ENCODE assay signal across 17 mouse cellular contexts in the genomic region with DNA sequence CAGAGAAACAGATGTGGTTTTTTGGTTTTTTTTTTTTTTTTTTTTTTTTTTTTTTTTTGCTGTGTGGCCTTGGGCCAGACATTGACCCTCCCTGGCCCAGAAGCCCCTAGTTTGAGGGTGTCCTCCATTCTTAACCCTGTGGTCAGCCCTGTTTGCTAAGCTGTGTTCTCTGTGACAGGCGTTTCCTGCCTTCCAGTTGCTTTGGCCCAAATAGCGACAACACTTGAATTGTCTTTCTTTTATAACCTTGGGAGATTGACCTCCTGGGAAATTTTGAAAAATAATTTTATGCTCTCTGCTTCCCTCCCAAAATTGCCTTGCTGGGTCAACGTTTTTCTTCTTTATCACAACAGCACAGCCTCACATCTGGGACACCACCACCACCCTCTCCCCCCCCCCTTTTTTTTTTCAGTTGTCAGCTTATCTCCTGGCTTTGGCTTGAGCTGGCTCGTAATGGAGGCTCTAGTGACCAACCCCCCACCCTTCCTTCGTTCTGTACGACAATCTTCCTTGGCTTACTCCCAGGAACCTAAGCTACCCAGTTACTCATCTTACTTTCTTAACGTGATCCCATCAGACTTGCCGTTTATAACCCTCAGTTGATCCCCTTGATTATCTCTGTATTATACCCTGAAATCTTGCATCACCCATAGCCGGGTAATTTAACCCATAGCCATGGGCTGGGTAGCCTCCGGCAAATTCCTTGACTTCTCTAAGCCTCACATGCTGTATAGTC. TPM values are rescaled to one million over a fixed set of nuclear protein-coding genes. Genes with fewer than 3 reads are reported as not detected.
DNase-seq lines count a peak whose midpoint lies in the region; ATAC-seq and TF ChIP-seq lines count a peak whose summit lies in the region.
"Had no signal": no experiment of that assay in that cellular context is flagged by ENCODE, and none has a peak within 500 bp of the region (broad histone marks: within the 10 kb centered on the region; RNA-seq: fewer than 3 reads in every experiment).

No protein-coding gene starts in this region.

- H3K27me3 ChIP-seq in heart, embryonic 10.5 days (ENCODE audit: insufficient read depth, poor library complexity, severe bottlenecking), result peaks cover 47% of the 10 kb centered on the region
- peaks cover 52% of the 10 kb centered on the region for H3K27me3 ChIP-seq in CH12.LX (replicated peaks)
- H3K27me3 ChIP-seq in liver, postnatal 0 days (ENCODE audit: insufficient read depth, low read length), result no peaks in the 10 kb centered on the region
- H3K27me3 ChIP-seq in forebrain, embryonic 13.5 days, result 0 out of 2 replicates have a peak, but pooled peaks cover 2% of the 10 kb centered on the region
- H3K27me3 ChIP-seq: forebrain, embryonic 12.5 days; hindbrain, embryonic 15.5 days; lung, embryonic 15.5 days; neural tube, embryonic 12.5 days had no signal

- intact Hi-C loops in heart, postnatal 10 days (cut with DNase I), result no loop called here
- intact Hi-C loops in gastrocnemius, adult 2 months (cut with DNase I), result loop anchor here (5.0 kb wide), 1 partner anchor 34 kb away; a partner anchor contains a TSS

- peaks cover 20% of the 10 kb centered on the region for H3K4me1 ChIP-seq in heart, embryonic 10.5 days
- H3K4me1 ChIP-seq in CH12.LX (ENCODE audit: control insufficient read depth in 1 of 2, insufficient read depth in 2 of 2), result no peaks in the 10 kb centered on the region; a peak in 1 of 4 replicates
- H3K4me1 ChIP-seq in liver, postnatal 0 days (ENCODE audit: insufficient read depth), result peaks cover 17% of the 10 kb centered on the region
- peaks cover 21% of the 10 kb centered on the region for H3K4me1 ChIP-seq in forebrain, embryonic 13.5 days
- H3K4me1 ChIP-seq: embryonic facial prominence, embryonic 15.5 days; lung, embryonic 15.5 days had no signal

- H3K27ac ChIP-seq in heart, embryonic 10.5 days, result peak overlapping the region; percentile 42
- no peak overlapping the region for H3K27ac ChIP-seq in CH12.LX (ENCODE audit: insufficient read depth, low read depth)
- H3K27ac ChIP-seq in liver, postnatal 0 days (ENCODE audit: low read depth), result peak overlapping the region; percentile 34; the same call in 1 of the 2 replicates
- no peak overlapping the region for H3K27ac ChIP-seq in gastrocnemius, adult 2 months
- H3K27ac ChIP-seq in forebrain, embryonic 13.5 days, result no peak overlapping the region
- H3K27ac ChIP-seq: embryonic facial prominence, embryonic 15.5 days; forebrain, embryonic 12.5 days; hindbrain, embryonic 15.5 days; limb, embryonic 10.5 days; lung, embryonic 15.5 days; neural tube, embryonic 12.5 days had no signal

- TF ChIP-seq POLR2A in CH12.LX (IDR thresholded peaks at IDR 0.05; ENCODE audit: low read depth, low read length), result no peak

- no peak for TF ChIP-seq CTCF in CH12.LX (conservative IDR thresholded peaks at IDR 0.05 in 1 of 2, IDR thresholded peaks at IDR 0.05 in 1 of 2; ENCODE audit: low read depth in 2 of 2, low read length in 2 of 2)
- no peak for TF ChIP-seq CTCF in liver, postnatal 0 days (IDR thresholded peaks at IDR 0.05; ENCODE audit: low read depth)
- no peak for TF ChIP-seq CTCF in gastrocnemius, adult 2 months (IDR thresholded peaks at IDR 0.05)

- no peak for TF ChIP-seq EP300 in CH12.LX (IDR thresholded peaks at IDR 0.05; ENCODE audit: low read length)
- peak; percentile 82 for TF ChIP-seq EP300 in liver, postnatal 0 days (IDR thresholded peaks at IDR 0.05; ENCODE audit: low read depth)

- dilution Hi-C loops in CH12.LX (cut with MboI; ENCODE audit: extremely low pct_ligation_motif_present, extremely low pct_unique_long_range_greater_than_20kb, low sequenced_read_pairs), result no loop called here

- in situ Hi-C loops in CH12.LX (cut with MboI; ENCODE audit: low pct_ligation_motif_present, low pct_unique_long_range_greater_than_20kb, low sequenced_read_pairs), result loop anchor here (5.0 to 25.0 kb wide), 3 partner anchors 74 to 794 kb away; no protein-coding TSS in a partner anchor

- no peak for DNase-seq in heart, embryonic 10.5 days (ENCODE audit: low spot score)
- no peak for DNase-seq in heart, postnatal 10 days
- DNase-seq in CH12.LX (ENCODE audit: extremely low read depth), result no peak
- peak; percentile 58 for DNase-seq in kidney, postnatal 14 days
- no peak for DNase-seq in liver, postnatal 0 days
- no peak for DNase-seq in layer of hippocampus, adult 18-20 months (ENCODE audit: low spot score in 2 of 2)
- DNase-seq in gastrocnemius, adult 2 months, result no peak
- DNase-seq: adrenal gland, adult 2 months; cerebellum, adult 2 months; heart, adult 11 months had no signal

- no peak for ATAC-seq in liver, postnatal 0 days
- ATAC-seq in forebrain, embryonic 13.5 days, result no peak

- no peaks in the 10 kb centered on the region for H3K36me3 ChIP-seq in heart, embryonic 10.5 days
- no peaks in the 10 kb centered on the region for H3K36me3 ChIP-seq in CH12.LX (replicated peaks in 1 of 2; ENCODE audit: control insufficient read depth in 1 of 2, insufficient read depth in 1 of 2, low read length in 1 of 2)
- H3K36me3 ChIP-seq in liver, postnatal 0 days (replicated peaks; ENCODE audit: insufficient read depth, low read length), result no peaks in the 10 kb centered on the region
- H3K36me3 ChIP-seq in forebrain, embryonic 13.5 days (ENCODE audit: poor library complexity, severe bottlenecking), result no peaks in the 10 kb centered on the region
- H3K36me3 ChIP-seq: embryonic facial prominence, embryonic 15.5 days; forebrain, embryonic 12.5 days; hindbrain, embryonic 15.5 days; limb, embryonic 10.5 days; lung, embryonic 15.5 days; neural tube, embryonic 12.5 days had no signal

- TF ChIP-seq RAD21 in CH12.LX (IDR thresholded peaks at IDR 0.05; ENCODE audit: low read depth, low read length), result no peak

- H3K4me2 ChIP-seq in CH12.LX (ENCODE audit: insufficient read depth, low read depth, poor library complexity, severe bottlenecking), result no peak overlapping the region
- H3K4me2 ChIP-seq in liver, postnatal 0 days (ENCODE audit: low read depth, low read length), result no peak overlapping the region
- no peak overlapping the region for H3K4me2 ChIP-seq in forebrain, embryonic 13.5 days
- H3K4me2 ChIP-seq: embryonic facial prominence, embryonic 15.5 days; forebrain, embryonic 12.5 days; hindbrain, embryonic 15.5 days; lung, embryonic 15.5 days; neural tube, embryonic 12.5 days had no signal

- H3K79me2 ChIP-seq in CH12.LX (replicated peaks; ENCODE audit: control insufficient read depth, extremely low read depth, insufficient read depth, poor library complexity, severe bottlenecking), result no peaks in the 10 kb centered on the region

- H3K9me3 ChIP-seq in heart, embryonic 10.5 days, result no peaks in the 10 kb centered on the region
- peaks cover 9% of the 10 kb centered on the region for H3K9me3 ChIP-seq in CH12.LX (replicated peaks; ENCODE audit: low read length)
- H3K9me3 ChIP-seq in liver, postnatal 0 days (ENCODE audit: low read length), result no peaks in the 10 kb centered on the region; the same call in 1 of the 2 replicates
- no peaks in the 10 kb centered on the region for H3K9me3 ChIP-seq in forebrain, embryonic 13.5 days (replicated peaks)
- H3K9me3 ChIP-seq: embryonic facial prominence, embryonic 15.5 days; forebrain, embryonic 12.5 days; hindbrain, embryonic 15.5 days; limb, embryonic 10.5 days; lung, embryonic 15.5 days; neural tube, embryonic 12.5 days had no signal

- WGBS in heart, embryonic 10.5 days, result 47% methylated on average over 10 of the region's 10 CpGs
- WGBS in liver, postnatal 0 days (ENCODE audit: insufficient replicate concordance), result 46% methylated on average over 10 of the region's 10 CpGs
- 80% methylated on average over 10 of the region's 10 CpGs for WGBS in forebrain, embryonic 13.5 days

- no peak overlapping the region for H3K4me3 ChIP-seq in heart, embryonic 10.5 days
- H3K4me3 ChIP-seq in CH12.LX (replicated peaks in 1 of 3; ENCODE audit: low read depth in 2 of 3, low read length in 2 of 3, poor library complexity in 1 of 3), result no peak overlapping the region
- no peak overlapping the region for H3K4me3 ChIP-seq in liver, postnatal 0 days (ENCODE audit: low read depth, low read length)
- no peak overlapping the region for H3K4me3 ChIP-seq in gastrocnemius, adult 2 months
- H3K4me3 ChIP-seq in forebrain, embryonic 13.5 days, result no peak overlapping the region
- H3K4me3 ChIP-seq: embryonic facial prominence, embryonic 15.5 days; forebrain, embryonic 12.5 days; hindbrain, embryonic 15.5 days; limb, embryonic 10.5 days; lung, embryonic 15.5 days; neural tube, embryonic 12.5 days had no signal

- H3K9ac ChIP-seq in CH12.LX (ENCODE audit: insufficient read depth, low read depth), result no peak overlapping the region
- H3K9ac ChIP-seq in liver, postnatal 0 days (replicated peaks), result no peak overlapping the region
- no peak overlapping the region for H3K9ac ChIP-seq in forebrain, embryonic 13.5 days
- H3K9ac ChIP-seq: embryonic facial prominence, embryonic 15.5 days; forebrain, embryonic 12.5 days; hindbrain, embryonic 15.5 days; lung, embryonic 15.5 days; neural tube, embryonic 12.5 days had no signal

RNA-seq across cellular contexts. Expression of a gene that starts 8.6 kb away (rescaled TPM):
- 0.20 TPM in 1 of 2 replicates, not detected in the other for polyA plus RNA-seq in heart, embryonic 10.5 days (2016; fragmentation: Nextera tagmentation; extraction: Ambion mirVana)
- 1 to 10 TPM; 3.1 to 3.2 TPM for total RNA-seq in heart, postnatal 10 days (2021)
- 0.25 TPM in 1 of 2 replicates, not detected in the other for total RNA-seq in CH12.LX (2012; rRNA removed)
- total RNA-seq in CH12.LX (2014; rRNA removed), result not detected in 2 replicates
- polyA plus RNA-seq in CH12.LX (2012; ENCODE audit: insufficient read length, low read depth), result not detected in 2 replicates
- polyA plus RNA-seq in liver, postnatal 0 days (2015; fragmentation: Nextera tagmentation; extraction: Ambion mirVana), result 0.59 and 0.86 TPM in 2 replicates
- 1 to 10 TPM in 1 of 2 experiments, not detected in 1; 1.0 TPM for total RNA-seq in layer of hippocampus, adult 18-20 months (2021)
- total RNA-seq in gastrocnemius, adult 2 months (2021), result under 1 TPM in 1 of 2 experiments, not detected in 1; 0.86 TPM
- 0.42 and 1.6 TPM in 2 replicates for polyA plus RNA-seq in forebrain, embryonic 13.5 days (2015; fragmentation: Nextera tagmentation; extraction: Ambion mirVana)

RNA-seq across cellular contexts. Expression of a gene that starts 11.9 kb away (rescaled TPM):
- not detected in 2 replicates for polyA plus RNA-seq in heart, embryonic 10.5 days (2016; fragmentation: Nextera tagmentation; extraction: Ambion mirVana)
- total RNA-seq in heart, postnatal 10 days (2021), result under 1 TPM; 0.35 to 0.81 TPM
- total RNA-seq in CH12.LX (2012; rRNA removed), result not detected in 2 replicates
- not detected in 2 replicates for total RNA-seq in CH12.LX (2014; rRNA removed)
- polyA plus RNA-seq in CH12.LX (2012; ENCODE audit: insufficient read length, low read depth), result not detected in 2 replicates
- 0.33 TPM in 1 of 2 replicates, not detected in the other for polyA plus RNA-seq in liver, postnatal 0 days (2015; fragmentation: Nextera tagmentation; extraction: Ambion mirVana)
- 1 to 10 TPM; 8.5 to 9.2 TPM for total RNA-seq in layer of hippocampus, adult 18-20 months (2021)
- 1 to 10 TPM; 1.6 to 3.7 TPM for total RNA-seq in gastrocnemius, adult 2 months (2021)
- polyA plus RNA-seq in forebrain, embryonic 13.5 days (2015; fragmentation: Nextera tagmentation; extraction: Ambion mirVana), result 2.1 TPM in 2 replicates
- polyA plus RNA-seq: limb, embryonic 10.5 days had no signal

RNA-seq across cellular contexts. Expression of a gene that starts 32.8 kb away (rescaled TPM):
- polyA plus RNA-seq in heart, embryonic 10.5 days (2016; fragmentation: Nextera tagmentation; extraction: Ambion mirVana), result 34.1 and 41.2 TPM in 2 replicates
- total RNA-seq in heart, postnatal 10 days (2021), result 10 to 100 TPM; 48.3 to 61.0 TPM
- 20.6 and 20.7 TPM in 2 replicates for total RNA-seq in CH12.LX (2012; rRNA removed)
- total RNA-seq in CH12.LX (2014; rRNA removed), result 12.6 and 13.3 TPM in 2 replicates
- polyA plus RNA-seq in CH12.LX (2012; ENCODE audit: insufficient read length, low read depth), result 10.8 and 15.6 TPM in 2 replicates
- 34.5 and 36.2 TPM in 2 replicates for polyA plus RNA-seq in liver, postnatal 0 days (2015; fragmentation: Nextera tagmentation; extraction: Ambion mirVana)
- total RNA-seq in layer of hippocampus, adult 18-20 months (2021), result 10 to 100 TPM; 37.0 to 40.5 TPM
- 10 to 100 TPM; 12.6 to 25.4 TPM for total RNA-seq in gastrocnemius, adult 2 months (2021)
- polyA plus RNA-seq in forebrain, embryonic 13.5 days (2015; fragmentation: Nextera tagmentation; extraction: Ambion mirVana), result 28.4 and 29.8 TPM in 2 replicates

Comparison
In these comparisons a context has a peak if more than half of its experiments do, and no peak if none do; other contexts are left out.
1. H3K27ac ChIP-seq: peak in heart, embryonic 10.5 days (single experiment) and liver, postnatal 0 days (single experiment); none in CH12.LX (single experiment), gastrocnemius, adult 2 months (single experiment) and forebrain, embryonic 13.5 days (single experiment).